Mouse (Mus musculus) heart, postnatal 10 days (tissue): ENCODE results near the gene BC048679. TPM values are rescaled to one million over a fixed set of nuclear protein-coding genes. Genes with fewer than 3 reads are reported as not detected.
A peak's percentile ranks its signal among the peaks of the same experiment; 100 is the strongest.

ENCODE experiments used
- DNase-seq, 2 experiments: peaks; one replicate each; pipeline ENCODE4 v3.0.0; 2021
- intact Hi-C: fragments of 180-260 bp; cut with DNase I; formaldehyde crosslinking; loops from one replicate; pipeline ENCODE4 v1.15.1; 2025
- total RNA-seq, 2 experiments: library from RNA; stranded (reverse); gene quantifications; 2 replicates each; pipeline ENCODE4 v1.2.3; 2021

Gene BC048679
- not detected for total RNA-seq

GRCm38 (mm10) chr7:81498181-81498580 is at the start of gene BC048679:
Gene BC048679, minus strand, starts transcription at chr7:81498281.
- intact Hi-C loops = no loop called here
- no peak for DNase-seq

GRCm38 (mm10) chr7:81542934-81543333 is 44.9 kb upstream of the BC048679 start:
- no peak for DNase-seq
- intact Hi-C loops = no loop called here

GRCm38 (mm10) chr7:81541924-81542524 is 43.9 kb upstream of the BC048679 start:
- DNase-seq = peak; percentile 85 to 87
- intact Hi-C loops = no loop called here

- intact Hi-C loops = no loop called here
- DNase-seq = no peak
Measured at GRCm38 (mm10) chr7:81540999-81541398, 42.9 kb upstream of the BC048679 start.

GRCm38 (mm10) chr7:81539565-81539964 is 41.5 kb upstream of the BC048679 start:
- intact Hi-C loops = no loop called here

GRCm38 (mm10) chr7:81538070-81538675 is 40.1 kb upstream of the BC048679 start:
- DNase-seq = peak in 1 of 2 experiments; percentile 31
- intact Hi-C loops = no loop called here

More at GRCm38 (mm10) chr7:81539565-81539964, 41.5 kb upstream of the BC048679 start:
- DNase-seq = no peak

GRCm38 (mm10) chr7:81536478-81536877 is 38.4 kb upstream of the BC048679 start:
- no peak for DNase-seq
- intact Hi-C loops = no loop called here

GRCm38 (mm10) chr7:81531462-81531861 is 33.4 kb upstream of the BC048679 start:
- intact Hi-C loops = no loop called here
- no peak for DNase-seq

GRCm38 (mm10) chr7:81528918-81529317 is 30.8 kb upstream of the BC048679 start:
- no peak for DNase-seq
- intact Hi-C loops = no loop called here

- intact Hi-C loops = loop anchor here (2.0 to 5.0 kb wide), 2 partner anchors 47 to 66 kb away; partner anchors contain the start of genes Cpeb1 and Whamm
- no peak for DNase-seq
Measured at GRCm38 (mm10) chr7:81523663-81524017, 25.6 kb upstream of the BC048679 start.

GRCm38 (mm10) chr7:81523008-81523662 is 25.1 kb upstream of the BC048679 start:
- intact Hi-C loops = loop anchor here (2.0 to 5.0 kb wide), 2 partner anchors 48 to 66 kb away; partner anchors contain the start of genes Cpeb1 and Whamm
- DNase-seq = peak; percentile 93

GRCm38 (mm10) chr7:81516154-81517030 is 18.3 kb upstream of the BC048679 start:
- no peak for DNase-seq
- intact Hi-C loops = no loop called here

GRCm38 (mm10) chr7:81514906-81515590 is 17.0 kb upstream of the BC048679 start:
- intact Hi-C loops = no loop called here

GRCm38 (mm10) chr7:81501050-81501449 is 3.0 kb upstream of the BC048679 start:
- intact Hi-C loops = no loop called here
- DNase-seq = no peak

More at GRCm38 (mm10) chr7:81514906-81515590, 17.0 kb upstream of the BC048679 start:
- DNase-seq = no peak

GRCm38 (mm10) chr7:81497171-81497570 is 910 bp downstream of the BC048679 start:
- DNase-seq = no peak
- intact Hi-C loops = no loop called here

- intact Hi-C loops = no loop called here
- peak; percentile 74 to 79 for DNase-seq
Measured at GRCm38 (mm10) chr7:81493331-81494021, 4.6 kb downstream of the BC048679 start, which contains the start of gene Ap3b2. Gene Ap3b2, minus strand, starts transcription at chr7:81493925.

- intact Hi-C loops = no loop called here
- no peak for DNase-seq
Measured at GRCm38 (mm10) chr7:81492628-81493027, 5.5 kb downstream of the BC048679 start.

- intact Hi-C loops = no loop called here
- no peak for DNase-seq
Measured at GRCm38 (mm10) chr7:81489649-81490048, 8.4 kb downstream of the BC048679 start.

GRCm38 (mm10) chr7:81480800-81481199 is 17.3 kb downstream of the BC048679 start:
- intact Hi-C loops = no loop called here
- DNase-seq = no peak
